Mouse (Mus musculus) intestine, embryonic 16.5 days (tissue): ENCODE results near the gene Usp15. TPM values are rescaled to one million over a fixed set of nuclear protein-coding genes. Genes with fewer than 3 reads are reported as not detected.

Source experiments
- ATAC-seq: fragments of 200-750 bp; cut with Nextera tagmentation; 2 replicates; pipeline ENCODE4 v1.8.0; 2017; ENCODE audit warnings: moderate TSS enrichment, moderate library complexity
- H3K27ac ChIP-seq: fragments of 300-500 bp; sonication (generic); 2 replicates; pipeline ENCODE4 v1.5.1; 2014; ENCODE audit warnings: mild to moderate bottlenecking, low read length
- H3K27me3 ChIP-seq: fragments of 300-500 bp; sonication (generic); replicated peaks from 2 replicates; pipeline ENCODE4 v1.6.1; 2014; ENCODE audit warnings: low read length, control low read depth, mixed read lengths; ENCODE audit not compliant: control insufficient read depth, insufficient read depth
- H3K36me3 ChIP-seq: fragments of 300-500 bp; sonication (generic); 2 replicates; pipeline ENCODE4 v1.6.1; 2014; ENCODE audit warnings: low read length, control low read depth; ENCODE audit not compliant: control insufficient read depth, insufficient read depth
- H3K4me1 ChIP-seq: fragments of 300-500 bp; sonication (generic); 2 replicates; pipeline ENCODE4 v1.6.1; 2014; ENCODE audit warnings: low read length, control low read depth, mixed read lengths; ENCODE audit not compliant: control insufficient read depth, insufficient read depth
- H3K4me2 ChIP-seq: fragments of 300-500 bp; sonication (generic); 2 replicates; pipeline ENCODE4 v1.6.1; 2014; ENCODE audit warnings: low read depth, low read length, control low read depth
- H3K4me3 ChIP-seq: fragments of 300-500 bp; sonication (generic); 2 replicates; pipeline ENCODE4 v1.5.1; 2014; ENCODE audit warnings: mild to moderate bottlenecking, low read length
- H3K9ac ChIP-seq: fragments of 300-500 bp; sonication (generic); 2 replicates; pipeline ENCODE4 v1.6.1; 2014; ENCODE audit warnings: low read depth, low read length
- H3K9me3 ChIP-seq: fragments of 300-500 bp; sonication (generic); 2 replicates; pipeline ENCODE4 v1.6.1; 2016; ENCODE audit warnings: low read length, control low read depth; ENCODE audit not compliant: control insufficient read depth
- WGBS: fragments of 180-500 bp; shearing (Covaris S2); extraction: QIAGEN DNeasy Blood & Tissue Kit; methylation state at CpG from one replicate; pipeline ENCODE4 v1.1.7; 2014; 5-methylcytosine and 5-hydroxymethylcytosine counted together
- polyA plus RNA-seq: library from polyadenylated mRNA; unstranded; fragments of >200 nt; fragmentation: Nextera tagmentation; extraction: Ambion mirVana; gene quantifications from 2 replicates; pipeline ENCODE4 v1.2.1, GENCODE M21; 2015

The Usp15 gene
- polyA plus RNA-seq, 1 experiment from 2014 or later: 65.9 TPM

DNA sequence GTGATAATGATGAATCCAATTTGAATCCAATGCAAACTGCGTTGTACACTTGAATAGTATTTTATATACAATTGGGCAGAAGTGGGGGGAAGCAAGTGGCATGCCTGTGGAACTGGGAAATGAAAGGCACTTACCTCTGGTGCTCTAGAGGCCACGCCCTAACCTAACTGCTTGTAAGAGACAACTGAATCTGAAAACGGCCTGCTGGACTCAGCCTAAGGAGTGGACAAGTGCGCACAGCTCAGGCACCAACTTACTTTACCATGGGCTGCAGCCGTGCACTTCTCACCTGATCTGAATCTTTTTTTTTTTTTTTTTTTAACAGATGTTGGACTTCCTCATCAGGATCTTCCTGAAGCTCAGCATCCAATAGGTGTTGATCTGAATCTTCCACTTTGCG is 10.9 kb downstream of the Usp15 start:
- no peak overlapping the region for H3K9ac ChIP-seq
- peaks cover 3% of the 10 kb centered on the region; the same call in 1 of the 2 replicates for H3K4me1 ChIP-seq
- 78% methylated on average over 6 of the region's 6 CpGs for WGBS
- H3K27ac ChIP-seq: no peak overlapping the region
- no peaks in the 10 kb centered on the region for H3K36me3 ChIP-seq
- H3K4me3 ChIP-seq: no peak overlapping the region
- H3K9me3 ChIP-seq: no peaks in the 10 kb centered on the region
- H3K4me2 ChIP-seq: no peak overlapping the region
- no peaks in the 10 kb centered on the region for H3K27me3 ChIP-seq
- ATAC-seq: peak; percentile 58; the same call in 1 of the 2 replicates

DNA sequence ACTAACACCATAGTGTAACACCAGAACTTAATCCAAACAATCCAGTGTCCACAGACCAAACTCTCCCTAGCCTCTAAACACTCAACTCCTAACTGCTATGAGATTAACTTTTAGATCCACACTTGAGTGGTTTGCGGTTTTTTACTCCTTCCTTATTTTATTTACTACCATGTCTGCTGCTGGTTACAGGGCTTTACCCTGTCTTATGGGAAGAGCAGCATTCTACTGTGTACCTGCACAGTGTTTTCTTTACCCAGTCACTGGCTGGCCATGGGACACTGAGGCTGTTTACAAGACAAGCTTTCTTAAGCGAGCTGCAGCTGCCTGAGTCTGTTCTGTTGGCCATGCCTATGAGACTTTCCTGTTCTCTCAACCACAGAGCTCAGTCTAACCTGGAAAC is 13.1 kb downstream of the Usp15 start:
- 0 out of 2 replicates have a peak, but pooled peaks have one; percentile 26 for ATAC-seq
- H3K36me3 ChIP-seq: no peaks in the 10 kb centered on the region
- H3K27me3 ChIP-seq: no peaks in the 10 kb centered on the region
- peaks cover 3% of the 10 kb centered on the region; the same call in 1 of the 2 replicates for H3K4me1 ChIP-seq
- H3K4me2 ChIP-seq: no peak overlapping the region
- no peak overlapping the region for H3K27ac ChIP-seq
- H3K4me3 ChIP-seq: no peak overlapping the region
- H3K9me3 ChIP-seq: no peaks in the 10 kb centered on the region
- no peak overlapping the region for H3K9ac ChIP-seq
- 54% methylated on average over 2 of the region's 2 CpGs for WGBS

- H3K4me3 ChIP-seq: no peak overlapping the region
- ATAC-seq: peak; percentile 87
Observed at GRCm38 (mm10) chr10:123183243-123183642, 13.6 kb downstream of the Usp15 start.

DNA sequence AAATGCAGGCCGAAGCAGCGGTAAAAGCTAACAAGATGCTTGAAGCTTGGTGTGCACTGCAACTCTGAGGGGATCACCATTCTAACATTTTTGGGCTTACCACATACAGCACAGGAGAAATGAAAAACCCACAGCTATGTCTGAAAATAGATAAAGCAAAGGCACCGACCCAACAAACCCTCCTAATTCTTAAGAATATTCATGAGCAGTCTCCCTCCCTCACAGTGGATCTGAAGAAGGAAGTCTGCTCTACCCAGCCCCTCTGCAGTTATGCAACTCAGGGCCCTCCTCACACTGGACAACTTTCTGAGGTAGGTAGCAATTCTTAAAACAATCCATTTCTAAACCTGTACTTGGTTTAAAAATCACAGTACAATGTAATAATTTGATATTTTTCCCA is 14.4 kb downstream of the Usp15 start:
- H3K9me3 ChIP-seq: no peaks in the 10 kb centered on the region
- H3K4me1 ChIP-seq: peaks cover 3% of the 10 kb centered on the region; the same call in 1 of the 2 replicates

More at GRCm38 (mm10) chr10:123183243-123183642, 13.6 kb downstream of the Usp15 start:
- WGBS: 48% methylated on average over 7 of the region's 7 CpGs
- no peaks in the 10 kb centered on the region for H3K27me3 ChIP-seq
- H3K9me3 ChIP-seq: no peaks in the 10 kb centered on the region
- no peak overlapping the region for H3K27ac ChIP-seq
- no peak overlapping the region for H3K4me2 ChIP-seq
- no peak overlapping the region for H3K9ac ChIP-seq
- H3K4me1 ChIP-seq: peaks cover 3% of the 10 kb centered on the region; the same call in 1 of the 2 replicates
- H3K36me3 ChIP-seq: no peaks in the 10 kb centered on the region

GRCm38 (mm10) chr10:123175771-123176170 is 21.0 kb downstream of the Usp15 start:
- H3K27me3 ChIP-seq: no peaks in the 10 kb centered on the region
- no peak overlapping the region for H3K4me3 ChIP-seq
- no peak overlapping the region for H3K4me2 ChIP-seq
- ATAC-seq: no peak; the same call in 1 of the 2 replicates
- no peak overlapping the region for H3K9ac ChIP-seq
- no peaks in the 10 kb centered on the region for H3K9me3 ChIP-seq
- no peaks in the 10 kb centered on the region for H3K36me3 ChIP-seq
- no peak overlapping the region for H3K27ac ChIP-seq
- no peaks in the 10 kb centered on the region for H3K4me1 ChIP-seq
- WGBS: 68% methylated on average over 4 of the region's 4 CpGs

More for the DNA sequence above, 14.4 kb downstream of the Usp15 start:
- H3K27ac ChIP-seq: no peak overlapping the region
- no peak for ATAC-seq
- H3K4me2 ChIP-seq: no peak overlapping the region
- 92% methylated on average over 3 of the region's 3 CpGs for WGBS
- H3K9ac ChIP-seq: no peak overlapping the region
- no peaks in the 10 kb centered on the region for H3K27me3 ChIP-seq
- H3K4me3 ChIP-seq: no peak overlapping the region
- no peaks in the 10 kb centered on the region for H3K36me3 ChIP-seq

- Histone ChIP-seq H3K9ac (no peak overlapping the region), H3K9me3 (no peaks in the 10 kb centered on the region), H3K4me2 (no peak overlapping the region), H3K27ac (no peak overlapping the region), H3K27me3 (no peaks in the 10 kb centered on the region), H3K4me1 (no peaks in the 10 kb centered on the region), H3K4me3 (no peak overlapping the region), H3K36me3 (peaks cover 7% of the 10 kb centered on the region)
- no peak for ATAC-seq
- 86% methylated on average over 6 of the region's 6 CpGs for WGBS
Observed at GRCm38 (mm10) chr10:123170898-123171297, 25.9 kb downstream of the Usp15 start.

GRCm38 (mm10) chr10:123165542-123165941 is 31.3 kb downstream of the Usp15 start:
- 96% methylated on average over 3 of the region's 3 CpGs for WGBS
- H3K36me3 ChIP-seq: peaks cover 7% of the 10 kb centered on the region

GRCm38 (mm10) chr10:123160508-123160907 is 36.3 kb downstream of the Usp15 start:
- WGBS: 72% methylated on average over 6 of the region's 6 CpGs
- no peak overlapping the region for H3K4me2 ChIP-seq
- no peak overlapping the region for H3K9ac ChIP-seq
- H3K9me3 ChIP-seq: no peaks in the 10 kb centered on the region
- no peak overlapping the region for H3K27ac ChIP-seq
- H3K36me3 ChIP-seq: 0 out of 2 replicates have a peak, but pooled peaks cover 2% of the 10 kb centered on the region
- no peak for ATAC-seq
- no peaks in the 10 kb centered on the region for H3K4me1 ChIP-seq
- H3K4me3 ChIP-seq: no peak overlapping the region
- H3K27me3 ChIP-seq: no peaks in the 10 kb centered on the region

More at GRCm38 (mm10) chr10:123165542-123165941, 31.3 kb downstream of the Usp15 start:
- Histone ChIP-seq H3K27ac (no peak overlapping the region), H3K4me1 (no peaks in the 10 kb centered on the region), H3K4me2 (no peak overlapping the region), H3K9ac (no peak overlapping the region), H3K9me3 (no peaks in the 10 kb centered on the region), H3K4me3 (no peak overlapping the region), H3K27me3 (no peaks in the 10 kb centered on the region)
- ATAC-seq: no peak

DNA sequence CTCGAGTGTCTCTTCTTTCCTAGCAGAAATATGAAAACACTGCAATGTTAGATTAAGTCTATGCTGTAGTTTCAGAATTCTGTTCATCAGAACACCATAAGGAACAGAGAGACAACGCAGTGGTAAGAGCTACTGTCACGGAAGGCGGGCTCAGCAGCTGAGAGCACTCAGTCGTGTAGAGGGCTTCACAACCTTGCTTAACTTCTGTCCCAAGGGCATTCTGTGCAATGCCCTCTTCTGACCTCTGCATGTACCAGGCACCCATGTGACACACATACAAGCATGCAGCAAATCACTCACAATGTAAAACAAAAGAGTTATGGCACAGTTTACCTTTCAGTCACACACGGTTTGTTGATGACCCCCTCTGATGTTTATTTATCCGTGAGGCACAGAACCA is 37.5 kb downstream of the Usp15 start:
- Histone ChIP-seq H3K9me3 (no peaks in the 10 kb centered on the region), H3K4me2 (no peak overlapping the region), H3K27ac (no peak overlapping the region), H3K36me3 (0 out of 2 replicates have a peak, but pooled peaks cover 2% of the 10 kb centered on the region), H3K4me1 (no peaks in the 10 kb centered on the region), H3K9ac (no peak overlapping the region), H3K27me3 (no peaks in the 10 kb centered on the region), H3K4me3 (no peak overlapping the region)
- ATAC-seq: no peak
- WGBS: 75% methylated on average over 7 of the region's 7 CpGs

- ATAC-seq: no peak
- Histone ChIP-seq H3K27ac (no peak overlapping the region), H3K36me3 (0 out of 2 replicates have a peak, but pooled peaks cover 2% of the 10 kb centered on the region), H3K4me3 (no peak overlapping the region), H3K9me3 (no peaks in the 10 kb centered on the region), H3K9ac (no peak overlapping the region), H3K4me2 (no peak overlapping the region), H3K27me3 (no peaks in the 10 kb centered on the region), H3K4me1 (no peaks in the 10 kb centered on the region)
- WGBS: 77% methylated on average over 2 of the region's 2 CpGs
Observed at GRCm38 (mm10) chr10:123156392-123156791, 40.4 kb downstream of the Usp15 start.
